In genomic region chr13:21242408-21243125, GRCm38 (mm10) we compare ENCODE assay signal across 8 mouse cellular contexts. TPM values are rescaled to one million over a fixed set of nuclear protein-coding genes. Genes with fewer than 3 reads are reported as not detected.
A peak's percentile ranks its signal among the peaks of the same experiment; 100 is the strongest.
DNase-seq lines count a peak whose midpoint lies in the region; ATAC-seq lines count a peak whose summit lies in the region.

No protein-coding gene starts in this region.

- H3K36me3 ChIP-seq in lung, embryonic 15.5 days = no peaks in the 10 kb centered on the region
- no peaks in the 10 kb centered on the region for H3K36me3 ChIP-seq in hindbrain, embryonic 16.5 days (ENCODE audit: control insufficient read depth, insufficient read depth, low read length)
- no peaks in the 10 kb centered on the region for H3K36me3 ChIP-seq in midbrain, embryonic 16.5 days (ENCODE audit: control insufficient read depth, insufficient read depth, low read length)

- H3K4me1 ChIP-seq in lung, embryonic 15.5 days = peaks cover 10% of the 10 kb centered on the region
- H3K4me1 ChIP-seq in hindbrain, embryonic 16.5 days (ENCODE audit: control insufficient read depth, insufficient read depth, low read depth, low read length) = 0 out of 2 replicates have a peak, but pooled peaks cover 2% of the 10 kb centered on the region
- H3K4me1 ChIP-seq in midbrain, embryonic 16.5 days (ENCODE audit: control insufficient read depth, insufficient read depth, low read length) = no peaks in the 10 kb centered on the region

- H3K27ac ChIP-seq in lung, embryonic 15.5 days = no peak overlapping the region
- H3K27ac ChIP-seq in hindbrain, embryonic 16.5 days (ENCODE audit: low read depth, low read length) = no peak overlapping the region
- no peak overlapping the region for H3K27ac ChIP-seq in midbrain, embryonic 16.5 days (ENCODE audit: low read length)

- WGBS in lung, embryonic 15.5 days = 5% methylated on average over 16 of the region's 16 CpGs
- 7% methylated on average over 16 of the region's 16 CpGs for WGBS in hindbrain, embryonic 16.5 days
- 8% methylated on average over 16 of the region's 16 CpGs for WGBS in midbrain, embryonic 16.5 days

- no peak overlapping the region for H3K9ac ChIP-seq in lung, embryonic 15.5 days
- H3K9ac ChIP-seq in hindbrain, embryonic 16.5 days (ENCODE audit: low read depth, low read length) = no peak overlapping the region
- H3K9ac ChIP-seq in midbrain, embryonic 16.5 days (ENCODE audit: low read depth, low read length) = no peak overlapping the region

- no peak for ATAC-seq in lung, embryonic 15.5 days (ENCODE audit: borderline replicate concordance, extremely low read depth, low FRiP score, low TSS enrichment)
- 0 out of 2 replicates have a peak, but pooled peaks have one; percentile 36 for ATAC-seq in common myeloid progenitor, adult 5-6 weeks (replicated peaks; ENCODE audit: low read depth, poor library complexity, severe bottlenecking)
- ATAC-seq in hindbrain, embryonic 16.5 days = no peak
- ATAC-seq in midbrain, embryonic 16.5 days = no peak

- H3K4me2 ChIP-seq in lung, embryonic 15.5 days = peak overlapping the region; percentile 54
- H3K4me2 ChIP-seq in hindbrain, embryonic 16.5 days (ENCODE audit: low read length) = peak overlapping the region; percentile 46
- H3K4me2 ChIP-seq in midbrain, embryonic 16.5 days (ENCODE audit: low read length) = peak overlapping the region; percentile 22; the same call in 1 of the 2 replicates

- H3K27me3 ChIP-seq in lung, embryonic 15.5 days = peaks cover 10% of the 10 kb centered on the region; the same call in 1 of the 2 replicates
- H3K27me3 ChIP-seq in hindbrain, embryonic 16.5 days (replicated peaks; ENCODE audit: control insufficient read depth, insufficient read depth, low read length) = peaks cover 8% of the 10 kb centered on the region; the same call in 1 of the 2 replicates
- H3K27me3 ChIP-seq in midbrain, embryonic 16.5 days (ENCODE audit: control insufficient read depth, insufficient read depth, low read depth, low read length) = peaks cover 13% of the 10 kb centered on the region

- DNase-seq in lung, postnatal 14 days = no peak
- DNase-seq in layer of hippocampus, postnatal 10 days (ENCODE audit: low spot score in 2 of 2) = no peak
- DNase-seq in cerebellum, adult 9-10 months = no peak
- DNase-seq in lung, postnatal 36 days = no peak

- H3K4me3 ChIP-seq in lung, embryonic 15.5 days = peak overlapping the region; percentile 25
- peak overlapping the region; percentile 18 for H3K4me3 ChIP-seq in hindbrain, embryonic 16.5 days (ENCODE audit: low read length)
- 0 out of 2 replicates have a peak overlapping the region, but pooled peaks have one; percentile 3 for H3K4me3 ChIP-seq in midbrain, embryonic 16.5 days (ENCODE audit: low read depth, low read length)

- no peaks in the 10 kb centered on the region for H3K9me3 ChIP-seq in lung, embryonic 15.5 days
- H3K9me3 ChIP-seq in hindbrain, embryonic 16.5 days (ENCODE audit: control insufficient read depth, low read length) = no peaks in the 10 kb centered on the region
- H3K9me3 ChIP-seq in midbrain, embryonic 16.5 days (replicated peaks; ENCODE audit: control insufficient read depth, low read length, poor library complexity, severe bottlenecking) = no peaks in the 10 kb centered on the region

RNA-seq across cellular contexts. Expression of gene Gpx5, which starts 50.0 kb away (rescaled TPM):
- polyA plus RNA-seq in lung, embryonic 15.5 days (2015; fragmentation: Nextera tagmentation; extraction: Ambion mirVana) = not detected in 2 replicates
- total RNA-seq in common myeloid progenitor, adult 5-6 weeks (2017) = not detected in 2 replicates
- polyA plus RNA-seq in hindbrain, embryonic 16.5 days (2015; fragmentation: Nextera tagmentation; extraction: Ambion mirVana) = not detected in 2 replicates
- not detected in 2 replicates for polyA plus RNA-seq in midbrain, embryonic 16.5 days (2015; fragmentation: Nextera tagmentation; extraction: Ambion mirVana)
- total RNA-seq in layer of hippocampus, postnatal 10 days (2021) = not detected
